Mouse (Mus musculus) kidney, adult 10 weeks (tissue): ENCODE measurements around the gene Hist1h2bg. TPM values are rescaled to one million over a fixed set of nuclear protein-coding genes. Genes with fewer than 3 reads are reported as not detected.

ENCODE experiments used
- polyA plus RNA-seq: library from polyadenylated mRNA; stranded (reverse); fragments of 350-450 nt; fragmentation: Illumina TruSeq; extraction: RNeasy Lipid Tissue Mini Kit (QIAGEN cat#74804); gene quantifications from one replicate; pipeline ENCODE4 v1.2.3, GENCODE M21; 2014; ENCODE audit warnings: low read depth, low replicate concordance

The Hist1h2bg gene
- not detected for polyA plus RNA-seq

DNA sequence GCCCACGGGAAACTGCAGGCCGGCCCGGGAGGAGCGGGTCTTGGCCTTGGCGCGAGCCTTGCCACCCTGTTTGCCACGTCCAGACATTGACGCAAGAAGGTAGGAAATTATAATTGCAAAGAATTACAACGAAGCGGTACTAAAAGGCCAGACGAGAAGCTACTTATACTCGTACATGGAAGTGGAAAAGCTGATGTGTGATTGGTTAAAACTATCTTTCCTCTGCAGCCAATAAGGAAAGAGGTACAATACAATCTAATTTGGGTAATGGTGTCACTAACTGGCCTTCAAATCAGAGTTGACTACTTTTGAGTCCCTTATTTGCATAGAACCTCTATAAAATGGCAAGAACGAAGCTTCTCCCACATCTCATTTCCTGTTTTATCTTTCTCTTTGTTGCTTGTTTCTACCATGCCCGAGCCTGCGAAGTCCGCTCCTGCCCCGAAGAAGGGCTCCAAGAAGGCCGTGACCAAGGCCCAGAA is at the start of gene Hist1h2bg, which contains the start of gene Hist1h2ae:
TSS of gene Hist1h2bg (plus strand) at position 375 of the 482 bp plus-strand sequence.
TSS of gene Hist1h2ae (minus strand) at position 199 of the 482 bp plus-strand sequence.

GRCm38 (mm10) chr13:23530901-23531875 is 40.0 kb upstream of the Hist1h2bg start, which contains the start of gene Hist1h4h:
Hist1h4h (plus strand) TSS chr13:23531050.

GRCm38 (mm10) chr13:23533560-23534367 is 37.4 kb upstream of the Hist1h2bg start, which contains the start of gene Hist1h2af:
Hist1h2af (plus strand) TSS chr13:23533906.

DNA sequence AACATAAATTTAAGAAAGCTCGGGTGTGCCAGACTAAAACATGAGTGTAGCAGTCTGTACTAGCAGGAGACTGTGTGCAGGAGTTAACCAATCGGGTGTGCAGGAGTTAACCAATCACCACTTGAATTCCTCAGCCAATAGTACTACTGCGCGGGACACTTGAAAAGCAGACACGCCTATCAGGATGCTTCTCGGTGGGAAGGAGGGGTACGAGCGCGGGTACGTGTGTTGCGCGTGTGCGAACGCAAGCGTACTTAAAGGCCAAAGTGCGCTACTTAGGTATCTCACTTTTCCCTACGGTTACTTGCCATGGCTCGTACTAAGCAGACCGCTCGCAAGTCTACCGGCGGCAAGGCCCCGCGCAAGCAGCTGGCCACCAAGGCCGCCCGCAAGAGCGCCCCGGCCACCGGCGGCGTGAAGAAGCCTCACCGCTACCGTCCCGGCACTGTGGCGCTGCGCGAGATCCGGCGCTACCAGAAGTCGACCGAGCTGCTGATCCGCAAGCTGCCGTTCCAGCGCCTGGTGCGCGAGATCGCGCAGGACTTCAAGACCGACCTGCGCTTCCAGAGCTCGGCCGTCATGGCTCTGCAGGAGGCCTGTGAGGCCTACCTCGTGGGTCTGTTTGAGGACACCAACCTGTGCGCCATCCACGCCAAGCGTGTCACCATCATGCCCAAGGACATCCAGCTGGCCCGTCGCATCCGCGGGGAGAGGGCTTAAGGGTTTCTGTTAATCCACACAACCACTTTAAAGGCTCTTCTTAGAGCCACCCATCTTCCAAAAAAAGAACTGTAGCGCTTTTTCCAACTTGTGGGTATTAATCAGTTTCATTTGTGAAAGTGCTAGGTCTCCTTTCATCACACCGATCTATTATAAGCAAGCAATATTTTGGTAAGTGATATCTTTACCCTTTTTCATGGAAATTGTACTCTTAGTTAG is 35.8 kb upstream of the Hist1h2bg start, which contains the start of gene Hist1h3g:
TSS of gene Hist1h3g (plus strand) at position 286 of the 939 bp plus-strand sequence.

DNA sequence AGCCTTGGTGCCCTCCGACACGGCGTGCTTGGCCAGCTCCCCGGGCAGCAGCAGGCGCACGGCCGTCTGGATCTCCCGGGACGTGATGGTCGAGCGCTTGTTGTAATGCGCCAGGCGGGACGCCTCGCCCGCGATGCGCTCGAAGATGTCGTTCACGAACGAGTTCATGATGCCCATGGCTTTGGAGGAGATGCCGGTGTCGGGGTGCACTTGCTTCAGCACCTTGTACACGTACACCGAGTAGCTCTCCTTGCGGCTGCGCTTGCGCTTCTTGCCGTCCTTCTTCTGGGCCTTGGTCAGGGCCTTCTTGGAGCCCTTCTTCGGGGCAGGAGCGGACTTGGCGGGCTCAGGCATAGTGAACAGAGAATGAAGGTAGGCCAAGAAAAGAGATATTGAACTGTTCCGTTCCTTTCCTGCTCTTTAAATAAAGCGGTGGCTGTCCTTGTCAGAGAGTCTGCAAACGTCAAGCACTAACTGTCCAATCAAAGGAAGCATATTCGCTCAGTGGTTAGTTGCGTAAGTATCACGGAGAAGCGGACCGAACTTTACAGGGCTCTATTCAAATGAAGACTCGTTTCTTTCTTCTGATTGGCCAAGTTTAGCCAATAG is 28.1 kb upstream of the Hist1h2bg start, which contains the start of gene Hist1h2bh:
TSS of gene Hist1h2bh (minus strand) at position 394 of the 609 bp plus-strand sequence.

DNA sequence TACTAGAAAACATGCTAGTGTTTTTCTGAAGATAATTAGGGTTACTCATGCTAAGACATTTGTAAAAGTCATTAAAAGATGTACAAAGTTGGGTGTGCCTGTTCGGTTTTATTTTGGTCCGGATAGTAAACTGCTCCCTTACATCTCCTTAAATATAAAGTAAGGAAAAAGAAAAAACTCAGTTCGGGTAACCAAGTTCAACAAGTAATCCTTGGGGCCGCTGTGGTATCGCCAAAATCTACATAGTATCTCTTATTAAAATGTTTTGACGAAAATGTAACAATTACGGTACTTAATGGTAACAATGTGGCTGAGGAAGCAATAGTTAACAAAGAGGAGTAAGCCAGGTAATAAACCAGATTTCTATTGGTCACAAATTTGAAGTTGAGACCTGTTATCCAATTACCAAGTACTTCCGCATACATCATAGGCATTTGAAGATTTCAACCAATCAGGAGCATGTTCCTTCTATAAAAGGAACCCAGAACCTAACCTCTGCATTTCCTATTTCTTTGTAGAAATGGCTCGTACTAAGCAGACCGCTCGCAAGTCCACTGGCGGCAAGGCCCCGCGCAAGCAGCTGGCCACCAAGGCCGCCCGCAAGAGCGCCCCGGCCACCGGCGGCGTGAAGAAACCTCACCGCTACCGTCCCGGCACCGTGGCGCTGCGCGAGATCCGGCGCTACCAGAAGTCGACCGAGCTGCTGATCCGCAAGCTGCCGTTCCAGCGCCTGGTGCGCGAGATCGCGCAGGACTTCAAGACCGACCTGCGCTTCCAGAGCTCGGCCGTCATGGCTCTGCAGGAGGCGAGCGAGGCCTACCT is 27.0 kb upstream of the Hist1h2bg start, which contains the start of gene Hist1h3f:
TSS of gene Hist1h3f (plus strand) at position 88 of the 822 bp plus-strand sequence.

DNA sequence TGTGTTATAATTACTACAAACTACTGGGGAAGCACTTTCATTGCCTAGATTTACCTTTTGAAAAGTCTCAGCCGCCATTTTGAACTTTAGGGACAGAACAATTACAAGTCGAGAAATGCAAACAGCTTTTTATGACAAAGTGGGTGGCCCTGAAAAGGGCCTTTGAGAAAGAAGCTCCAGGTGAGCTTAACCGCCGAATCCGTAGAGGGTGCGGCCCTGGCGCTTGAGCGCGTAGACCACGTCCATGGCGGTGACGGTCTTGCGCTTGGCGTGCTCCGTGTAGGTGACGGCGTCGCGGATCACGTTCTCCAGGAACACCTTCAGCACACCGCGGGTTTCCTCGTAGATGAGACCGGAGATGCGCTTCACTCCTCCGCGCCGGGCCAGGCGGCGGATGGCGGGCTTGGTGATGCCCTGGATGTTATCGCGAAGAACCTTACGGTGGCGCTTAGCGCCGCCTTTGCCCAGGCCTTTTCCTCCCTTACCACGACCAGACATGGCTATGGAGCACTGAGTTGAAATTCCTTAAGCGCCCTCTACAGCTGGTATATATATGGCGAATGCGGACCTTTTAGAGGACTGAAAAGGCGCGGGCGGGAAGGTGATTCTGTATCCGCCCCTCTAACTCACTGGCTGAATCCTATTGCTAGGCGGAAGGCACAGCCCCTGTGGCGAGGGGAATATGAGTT is 19.9 kb upstream of the Hist1h2bg start, which contains the start of gene Hist1h4f:
TSS of gene Hist1h4f (minus strand) at position 503 of the 689 bp plus-strand sequence.

GRCm38 (mm10) chr13:23552962-23553361 is 18.2 kb upstream of the Hist1h2bg start, which contains the start of gene Hist1h1d:
Hist1h1d (plus strand) TSS chr13:23553262.

DNA sequence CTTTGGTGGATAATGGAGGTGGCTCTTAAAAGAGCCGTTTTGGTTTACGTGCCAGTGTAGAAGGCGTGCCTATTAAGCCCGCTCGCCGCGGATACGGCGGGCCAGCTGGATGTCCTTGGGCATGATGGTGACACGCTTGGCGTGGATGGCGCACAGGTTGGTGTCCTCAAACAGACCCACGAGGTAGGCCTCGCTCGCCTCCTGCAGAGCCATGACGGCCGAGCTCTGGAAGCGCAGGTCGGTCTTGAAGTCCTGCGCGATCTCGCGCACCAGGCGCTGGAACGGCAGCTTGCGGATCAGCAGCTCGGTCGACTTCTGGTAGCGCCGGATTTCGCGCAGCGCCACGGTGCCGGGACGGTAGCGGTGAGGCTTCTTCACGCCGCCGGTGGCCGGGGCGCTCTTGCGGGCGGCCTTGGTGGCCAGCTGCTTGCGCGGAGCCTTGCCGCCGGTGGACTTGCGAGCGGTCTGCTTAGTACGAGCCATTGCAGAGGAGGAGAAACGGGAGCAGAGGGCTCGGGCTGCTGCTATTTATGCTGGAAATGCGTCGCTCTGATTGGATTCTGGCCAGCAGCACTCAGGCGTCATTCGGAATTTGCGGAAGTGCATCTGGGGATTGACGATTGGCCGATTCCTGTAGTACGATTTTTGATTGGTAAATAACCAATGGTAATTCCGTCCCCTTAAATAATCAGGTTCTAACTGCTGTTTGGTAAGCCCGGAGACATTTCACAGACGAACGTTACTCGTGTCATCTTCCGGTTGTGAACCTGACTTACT is 9.1 kb upstream of the Hist1h2bg start, which contains the start of gene Hist1h3e:
TSS of gene Hist1h3e (minus strand) at position 487 of the 777 bp plus-strand sequence.

DNA sequence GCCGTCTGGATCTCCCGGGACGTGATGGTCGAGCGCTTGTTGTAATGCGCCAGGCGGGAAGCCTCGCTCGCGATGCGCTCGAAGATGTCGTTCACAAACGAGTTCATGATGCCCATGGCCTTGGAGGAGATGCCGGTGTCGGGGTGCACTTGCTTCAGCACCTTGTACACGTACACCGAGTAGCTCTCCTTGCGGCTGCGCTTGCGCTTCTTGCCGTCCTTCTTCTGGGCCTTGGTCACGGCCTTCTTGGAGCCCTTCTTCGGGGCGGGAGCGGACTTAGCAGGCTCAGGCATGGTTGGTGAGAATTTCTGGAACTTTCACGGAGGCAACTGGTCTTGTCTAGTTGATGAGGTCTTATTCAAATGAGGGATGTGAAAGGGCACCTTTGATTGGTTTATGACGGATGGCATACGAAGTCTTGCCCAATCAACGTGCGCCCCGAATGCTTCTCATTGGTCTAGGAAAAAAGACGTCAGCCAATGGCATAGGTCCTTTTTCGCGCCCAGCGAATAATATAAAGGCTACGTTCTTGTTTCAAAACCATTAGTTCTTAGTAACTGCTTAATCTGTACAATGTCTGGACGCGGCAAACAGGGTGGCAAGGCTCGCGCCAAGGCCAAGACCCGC is 2.8 kb downstream of the Hist1h2bg start, which contains the start of the genes Hist1h2bf and Hist1h2ad:
TSS of gene Hist1h2bf (minus strand) at position 299 of the 627 bp plus-strand sequence.
TSS of gene Hist1h2ad (plus strand) at position 484 of the 627 bp plus-strand sequence.

GRCm38 (mm10) chr13:23575271-23575851 is 4.2 kb downstream of the Hist1h2bg start, which contains the start of gene Hist1h3d:
Hist1h3d (plus strand) TSS chr13:23575763.

GRCm38 (mm10) chr13:23581408-23582218 is 10.4 kb downstream of the Hist1h2bg start, which contains the start of gene Hist1h4d:
Hist1h4d (plus strand) TSS chr13:23581598.

GRCm38 (mm10) chr13:23620733-23621531 is 49.7 kb downstream of the Hist1h2bg start, which contains the start of gene Hist1h2be:
Hist1h2be (minus strand) TSS chr13:23621124.

